Mouse (Mus musculus): ENCODE data around the gene Ncor1.

DNA sequence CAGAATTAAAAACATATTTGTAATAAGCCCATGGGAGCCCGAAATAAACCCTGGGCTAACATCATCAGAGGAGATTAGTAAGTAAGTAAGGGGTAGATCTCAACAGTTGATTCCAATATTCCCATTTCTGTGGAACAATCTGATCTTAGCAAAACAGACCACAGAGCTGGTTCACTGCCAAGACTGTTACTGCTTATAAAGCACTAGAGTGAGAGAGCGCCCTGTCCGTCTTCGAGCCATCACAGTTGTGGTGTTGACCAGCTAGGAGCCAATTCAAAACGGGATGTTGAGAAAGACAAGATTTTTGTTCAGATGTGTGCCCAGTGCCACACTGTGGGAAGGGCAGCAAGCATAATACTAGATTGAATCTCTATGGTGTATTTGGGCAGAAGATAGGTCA, 127.2 kb downstream of the Ncor1 start:
- TF ChIP-seq POLR2A (IDR thresholded peaks at IDR 0.05; ENCODE audit: borderline replicate concordance, low read depth, low read length) (no peak), CTCF (IDR thresholded peaks at IDR 0.05; ENCODE audit: low read depth, low read length) (no peak)
